Comparison of ENCODE assay signal across 10 mouse cellular contexts in genomic region chr1:58716162-58716882, GRCm38 (mm10). TPM values are rescaled to one million over a fixed set of nuclear protein-coding genes. Genes with fewer than 3 reads are reported as not detected.
DNase-seq lines count a peak whose midpoint lies in the region; ATAC-seq and TF ChIP-seq lines count a peak whose summit lies in the region.
"Had no signal": no experiment of that assay in that cellular context is flagged by ENCODE, and none has a peak within 500 bp of the region (broad histone marks: within the 10 kb centered on the region; RNA-seq: fewer than 3 reads in every experiment).

No protein-coding gene starts in this region.

- DNase-seq in hindbrain, postnatal 0 days (ENCODE audit: low spot score) = no peak
- no peak for DNase-seq in hindbrain, embryonic 10.5 days (ENCODE audit: low spot score)
- DNase-seq in 416B (ENCODE audit: low read depth) = peak; percentile 89
- peak; percentile 34 for DNase-seq in T-cell, adult 2 months (ENCODE audit: low spot score)
- DNase-seq in liver, adult 2 months (ENCODE audit: extremely low read depth, low read depth, low spot score) = peak; percentile 77
- no peak for DNase-seq in embryo, embryonic 9.5 days (ENCODE audit: extremely low spot score)
- no peak for DNase-seq in gastrocnemius, postnatal 36 days

- no peaks in the 10 kb centered on the region for H3K27me3 ChIP-seq in hindbrain, postnatal 0 days (ENCODE audit: insufficient read depth, low read length)
- H3K27me3 ChIP-seq in hindbrain, embryonic 10.5 days (ENCODE audit: insufficient read depth, poor library complexity, severe bottlenecking) = no peaks in the 10 kb centered on the region
- H3K27me3 ChIP-seq in liver, adult 2 months (ENCODE audit: control insufficient read depth, insufficient read depth, low read length) = no peaks in the 10 kb centered on the region
- H3K27me3 ChIP-seq: forebrain, embryonic 12.5 days had no signal

- peaks cover 21% of the 10 kb centered on the region; the same call in 1 of the 2 replicates for H3K79me2 ChIP-seq in liver, adult 2 months (ENCODE audit: control insufficient read depth, insufficient read depth, low read length)

- no peak overlapping the region for H3K9ac ChIP-seq in hindbrain, postnatal 0 days (replicated peaks; ENCODE audit: low read length)
- H3K9ac ChIP-seq in liver, adult 2 months (ENCODE audit: low read depth, low read length) = peak overlapping the region; percentile 58
- H3K9ac ChIP-seq: forebrain, embryonic 12.5 days had no signal

- no peaks in the 10 kb centered on the region for H3K9me3 ChIP-seq in hindbrain, postnatal 0 days (ENCODE audit: low read length)
- no peaks in the 10 kb centered on the region for H3K9me3 ChIP-seq in hindbrain, embryonic 10.5 days
- H3K9me3 ChIP-seq: forebrain, embryonic 12.5 days had no signal

- no peak overlapping the region for H3K4me3 ChIP-seq in hindbrain, postnatal 0 days (ENCODE audit: low read length)
- H3K4me3 ChIP-seq in hindbrain, embryonic 10.5 days = no peak overlapping the region
- H3K4me3 ChIP-seq in liver, adult 2 months (ENCODE audit: insufficient read depth, low read depth, low read length) = 0 out of 2 replicates have a peak overlapping the region, but pooled peaks have one; percentile 5
- H3K4me3 ChIP-seq: forebrain, embryonic 12.5 days had no signal

- no peaks in the 10 kb centered on the region for H3K36me3 ChIP-seq in hindbrain, postnatal 0 days (ENCODE audit: insufficient read depth, low read length)
- peaks cover 45% of the 10 kb centered on the region for H3K36me3 ChIP-seq in hindbrain, embryonic 10.5 days
- H3K36me3 ChIP-seq in liver, adult 2 months (ENCODE audit: control insufficient read depth, insufficient read depth, low read length) = peaks cover 40% of the 10 kb centered on the region

- TF ChIP-seq POLR2A in liver, adult 2 months (IDR thresholded peaks at IDR 0.05; ENCODE audit: extremely low read depth, insufficient read depth, low read length) = no peak

- 60% methylated on average over 7 of the region's 7 CpGs for WGBS in hindbrain, postnatal 0 days
- WGBS in hindbrain, embryonic 10.5 days = 67% methylated on average over 7 of the region's 7 CpGs
- 9% methylated on average over 7 of the region's 7 CpGs for WGBS in liver, adult 2 months

- no peak for ATAC-seq in hindbrain, postnatal 0 days
- ATAC-seq in frontal cortex, adult (ENCODE audit: low TSS enrichment) = no peak

- intact Hi-C loops in gastrocnemius, postnatal 36 days (cut with DNase I) = no loop called here

- no peak for TF ChIP-seq CTCF in hindbrain, postnatal 0 days (IDR thresholded peaks at IDR 0.05; ENCODE audit: low read depth)
- TF ChIP-seq CTCF in liver, adult 2 months (IDR thresholded peaks at IDR 0.05; ENCODE audit: low read depth, low read length) = no peak

- peak overlapping the region; percentile 21; the same call in 1 of the 2 replicates for H3K4me2 ChIP-seq in hindbrain, postnatal 0 days (ENCODE audit: low read depth, low read length)
- H3K4me2 ChIP-seq: forebrain, embryonic 12.5 days had no signal

- no peaks in the 10 kb centered on the region for H3K4me1 ChIP-seq in hindbrain, postnatal 0 days (ENCODE audit: insufficient read depth, low read length)
- peaks cover 14% of the 10 kb centered on the region for H3K4me1 ChIP-seq in hindbrain, embryonic 10.5 days (replicated peaks)
- H3K4me1 ChIP-seq in liver, adult 2 months (ENCODE audit: control insufficient read depth, insufficient read depth, low read length) = peaks cover 27% of the 10 kb centered on the region

- no peak overlapping the region for H3K27ac ChIP-seq in hindbrain, postnatal 0 days
- no peak overlapping the region for H3K27ac ChIP-seq in hindbrain, embryonic 10.5 days
- H3K27ac ChIP-seq in liver, adult 2 months (replicated peaks; ENCODE audit: insufficient read depth, low read depth, low read length) = peak overlapping the region; percentile 81
- H3K27ac ChIP-seq: forebrain, embryonic 12.5 days; stomach, postnatal 0 days had no signal

RNA-seq across cellular contexts. Expression of gene Cflar, which starts 5.0 kb away (rescaled TPM):
- 17.6 and 24.4 TPM in 2 replicates for total RNA-seq in hindbrain, postnatal 0 days (2014; rRNA removed)
- 22.4 and 22.5 TPM in 2 replicates for polyA plus RNA-seq in hindbrain, postnatal 0 days (2015; fragmentation: Nextera tagmentation; extraction: Ambion mirVana)
- polyA plus RNA-seq in hindbrain, embryonic 10.5 days (2016; fragmentation: Nextera tagmentation; extraction: Ambion mirVana) = 26.6 and 29.8 TPM in 2 replicates
- total RNA-seq in liver, adult 2 months (2014; rRNA removed) = 95.0 and 98.7 TPM in 2 replicates
- polyA plus RNA-seq in liver, adult 2 months (2012; rRNA removed) = 43.5 and 45.7 TPM in 2 replicates
- 10 to 100 TPM; 34.9 to 42.3 TPM for total RNA-seq in gastrocnemius, postnatal 36 days (2021)

RNA-seq across cellular contexts. Expression of gene Als2cr12, which starts 20.5 kb away (rescaled TPM):
- total RNA-seq in hindbrain, postnatal 0 days (2014; rRNA removed) = not detected in 2 replicates
- 0.08 TPM in 1 of 2 replicates, not detected in the other for polyA plus RNA-seq in hindbrain, postnatal 0 days (2015; fragmentation: Nextera tagmentation; extraction: Ambion mirVana)
- not detected in 2 replicates for polyA plus RNA-seq in hindbrain, embryonic 10.5 days (2016; fragmentation: Nextera tagmentation; extraction: Ambion mirVana)
- 0.13 and 0.74 TPM in 2 replicates for total RNA-seq in liver, adult 2 months (2014; rRNA removed)
- polyA plus RNA-seq in liver, adult 2 months (2012; rRNA removed) = 0.07 TPM in 1 of 2 replicates, not detected in the other
- total RNA-seq in gastrocnemius, postnatal 36 days (2021) = not detected
- polyA plus RNA-seq: forebrain, embryonic 12.5 days had no signal

Comparison
In these comparisons a context has a peak if more than half of its experiments do, and no peak if none do; other contexts are left out.
1. DNase-seq: peak in 416B (single experiment), T-cell, adult 2 months (single experiment) and liver, adult 2 months (single experiment); none in hindbrain, postnatal 0 days (single experiment), hindbrain, embryonic 10.5 days (single experiment), embryo, embryonic 9.5 days (single experiment) and gastrocnemius, postnatal 36 days (0 of 2).